Mouse (Mus musculus): ENCODE results near the gene Pth2r. TPM values are rescaled to one million over a fixed set of nuclear protein-coding genes. Genes with fewer than 3 reads are reported as not detected.

Pth2r gene
- total RNA-seq, 2 experiments from 2014 or later = not detected

DNA sequence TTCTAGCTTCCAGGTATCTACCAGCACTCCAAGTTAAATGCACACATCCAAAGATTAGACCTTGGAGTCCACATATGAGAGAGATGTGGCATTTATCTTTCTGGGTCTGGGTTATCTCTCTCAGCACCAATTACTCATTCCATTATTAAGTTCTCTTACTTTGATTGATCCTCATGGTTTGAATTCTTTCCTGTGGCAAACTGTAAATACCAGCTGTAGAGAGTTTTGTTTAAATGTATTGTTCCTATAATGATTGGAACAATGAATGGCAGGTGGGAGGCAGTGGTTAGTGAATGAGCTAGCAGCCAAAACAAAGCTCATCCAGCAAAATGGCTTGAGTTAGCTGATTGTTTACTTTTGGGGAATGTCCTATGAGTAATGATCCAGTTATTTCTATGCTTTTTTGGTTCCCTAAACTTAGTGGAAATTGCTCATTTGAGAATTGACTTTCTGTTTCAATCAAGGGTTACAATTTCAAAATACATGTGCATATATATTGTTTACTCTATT is 140.7 kb downstream of the Pth2r start:
- ATAC-seq (replicated peaks; ENCODE audit: low FRiP score, poor library complexity, severe bottlenecking) = no peak

Other genes with a start within 250 kb of the Pth2r start
- not detected in 2 replicates for gene Akr1cl, start 249.3 kb upstream of the Pth2r start, total RNA-seq (2015; ENCODE audit: low replicate concordance)
- gene Akr1cl, start 249.3 kb upstream of the Pth2r start, total RNA-seq (2017; ENCODE audit: low replicate concordance) = not detected in 2 replicates
- gene Cryge, start 230.9 kb upstream of the Pth2r start, total RNA-seq (2015; ENCODE audit: low replicate concordance) = not detected in 2 replicates
- not detected in 2 replicates for gene Cryge, start 230.9 kb upstream of the Pth2r start, total RNA-seq (2017; ENCODE audit: low replicate concordance)
- gene Crygd, start 218.6 kb upstream of the Pth2r start, total RNA-seq (2015; ENCODE audit: low replicate concordance) = not detected in 2 replicates
- not detected in 2 replicates for gene Crygd, start 218.6 kb upstream of the Pth2r start, total RNA-seq (2017; ENCODE audit: low replicate concordance)
- not detected in 2 replicates for gene Crygc, start 208.4 kb upstream of the Pth2r start, total RNA-seq (2015; ENCODE audit: low replicate concordance)
- not detected in 2 replicates for gene Crygc, start 208.4 kb upstream of the Pth2r start, total RNA-seq (2017; ENCODE audit: low replicate concordance)
- not detected in 2 replicates for gene Crygb, start 199.8 kb upstream of the Pth2r start, total RNA-seq (2015; ENCODE audit: low replicate concordance)
- not detected in 2 replicates for gene Crygb, start 199.8 kb upstream of the Pth2r start, total RNA-seq (2017; ENCODE audit: low replicate concordance)
- not detected in 2 replicates for gene Cryga, start 178.7 kb upstream of the Pth2r start, total RNA-seq (2015; ENCODE audit: low replicate concordance)
- not detected in 2 replicates for gene Cryga, start 178.7 kb upstream of the Pth2r start, total RNA-seq (2017; ENCODE audit: low replicate concordance)
- not detected in 2 replicates for gene Gm28845, start 162.5 kb upstream of the Pth2r start, total RNA-seq (2015; ENCODE audit: low replicate concordance)
- gene Gm28845, start 162.5 kb upstream of the Pth2r start, total RNA-seq (2017; ENCODE audit: low replicate concordance) = 1.3 TPM in 1 of 2 replicates, not detected in the other
- gene D630023F18Rik, start 158.8 kb upstream of the Pth2r start, total RNA-seq (2015; ENCODE audit: low replicate concordance) = 1.7 TPM in 1 of 2 replicates, not detected in the other
- not detected in 2 replicates for gene D630023F18Rik, start 158.8 kb upstream of the Pth2r start, total RNA-seq (2017; ENCODE audit: low replicate concordance)
- 22.4 and 30.6 TPM in 2 replicates for gene Idh1, start 95.6 kb upstream of the Pth2r start, total RNA-seq (2015; ENCODE audit: low replicate concordance)
- gene Idh1, start 95.6 kb upstream of the Pth2r start, total RNA-seq (2017; ENCODE audit: low replicate concordance) = 37.5 and 40.2 TPM in 2 replicates
- 9.4 and 12.5 TPM in 2 replicates for gene Pikfyve, start 95.4 kb upstream of the Pth2r start, total RNA-seq (2015; ENCODE audit: low replicate concordance)
- gene Pikfyve, start 95.4 kb upstream of the Pth2r start, total RNA-seq (2017; ENCODE audit: low replicate concordance) = 11.0 and 14.8 TPM in 2 replicates

All from erythroblast, adult 5-6 weeks (primary cell).